Mouse (Mus musculus) kidney, embryonic 15.5 days (tissue): ENCODE results near the gene Rrp9. TPM values are rescaled to one million over a fixed set of nuclear protein-coding genes. Genes with fewer than 3 reads are reported as not detected.

Source experiments
- ATAC-seq: fragments of 200-750 bp; cut with Nextera tagmentation; replicated peaks from 2 replicates; pipeline ENCODE4 v1.8.0; 2017; ENCODE audit warnings: moderate TSS enrichment; ENCODE audit not compliant: low FRiP score
- H3K27ac ChIP-seq: fragments of 300-500 bp; sonication (generic); 2 replicates; pipeline ENCODE4 v1.5.1; 2015; ENCODE audit warnings: mild to moderate bottlenecking, inconsistent platforms
- H3K27me3 ChIP-seq: fragments of 300-500 bp; sonication (generic); 2 replicates; pipeline ENCODE4 v1.6.1; 2015; ENCODE audit warnings: inconsistent platforms
- H3K36me3 ChIP-seq: fragments of 300-500 bp; sonication (generic); 2 replicates; pipeline ENCODE4 v1.6.1; 2015; ENCODE audit warnings: inconsistent platforms
- H3K4me1 ChIP-seq: fragments of 300-500 bp; sonication (generic); 2 replicates; pipeline ENCODE4 v1.6.1; 2015; ENCODE audit warnings: inconsistent platforms
- H3K4me2 ChIP-seq: fragments of 300-500 bp; sonication (generic); 2 replicates; pipeline ENCODE4 v1.6.1; 2015; ENCODE audit warnings: moderate library complexity, mild to moderate bottlenecking, inconsistent platforms
- H3K4me3 ChIP-seq: fragments of 300-500 bp; sonication (generic); replicated peaks from 2 replicates; pipeline ENCODE4 v1.5.1; 2015; ENCODE audit warnings: mild to moderate bottlenecking, inconsistent platforms
- H3K9ac ChIP-seq: fragments of 300-500 bp; sonication (generic); 2 replicates; pipeline ENCODE4 v1.6.1; 2015; ENCODE audit warnings: mild to moderate bottlenecking, inconsistent platforms
- H3K9me3 ChIP-seq: fragments of 300-500 bp; sonication (generic); replicated peaks from 2 replicates; pipeline ENCODE4 v1.6.1; 2016; ENCODE audit warnings: inconsistent platforms
- WGBS: fragments of 180-500 bp; shearing (Covaris S2); methylation state at CpG from one replicate; pipeline ENCODE4 v1.1.7; 2015; ENCODE audit warnings: mixed read lengths; 5-methylcytosine and 5-hydroxymethylcytosine counted together
- polyA plus RNA-seq: library from polyadenylated mRNA; unstranded; fragments of >200 nt; fragmentation: Nextera tagmentation; extraction: Ambion mirVana; gene quantifications from 2 replicates; pipeline ENCODE4 v1.2.1, GENCODE M21; 2015

The Rrp9 gene
- polyA plus RNA-seq, 1 experiment from 2014 or later: 54.3 TPM

- H3K27me3 ChIP-seq: no peaks in the 10 kb centered on the region
- H3K9ac ChIP-seq: peak overlapping the region; percentile 17; the same call in 1 of the 2 replicates
- WGBS: 4% methylated on average over 9 of the region's 9 CpGs
- H3K36me3 ChIP-seq: no peaks in the 10 kb centered on the region
- no peak for ATAC-seq
- H3K9me3 ChIP-seq: no peaks in the 10 kb centered on the region
- H3K4me2 ChIP-seq: peak overlapping the region; percentile 35
- H3K4me1 ChIP-seq: peaks cover 92% of the 10 kb centered on the region
- peak overlapping the region; percentile 14; the same call in 1 of the 2 replicates for H3K4me3 ChIP-seq
- peak overlapping the region; percentile 83 for H3K27ac ChIP-seq
Measured at GRCm38 (mm10) chr9:106450661-106451060, 25.1 kb upstream of the Rrp9 start.

GRCm38 (mm10) chr9:106451298-106451697 is 24.5 kb upstream of the Rrp9 start:
- H3K9me3 ChIP-seq: no peaks in the 10 kb centered on the region
- peak overlapping the region; percentile 83 for H3K27ac ChIP-seq
- no peak overlapping the region for H3K9ac ChIP-seq
- H3K27me3 ChIP-seq: no peaks in the 10 kb centered on the region
- H3K4me2 ChIP-seq: peak overlapping the region; percentile 35
- no peaks in the 10 kb centered on the region for H3K36me3 ChIP-seq
- H3K4me1 ChIP-seq: peaks cover 92% of the 10 kb centered on the region
- ATAC-seq: no peak
- 68% methylated on average over 11 of the region's 11 CpGs for WGBS
- H3K4me3 ChIP-seq: no peak overlapping the region

GRCm38 (mm10) chr9:106451899-106452298 is 23.9 kb upstream of the Rrp9 start:
- Histone ChIP-seq H3K4me3 (peak overlapping the region; percentile 82; the same call in 1 of the 2 replicates), H3K4me1 (peaks cover 92% of the 10 kb centered on the region), H3K27ac (0 out of 2 replicates have a peak overlapping the region, but pooled peaks have one; percentile 98), H3K9me3 (no peaks in the 10 kb centered on the region), H3K36me3 (no peaks in the 10 kb centered on the region), H3K9ac (no peak overlapping the region), H3K27me3 (no peaks in the 10 kb centered on the region), H3K4me2 (0 out of 2 replicates have a peak overlapping the region, but pooled peaks have one; percentile 35)
- ATAC-seq: no peak
- WGBS: 41% methylated on average over 2 of the region's 2 CpGs

- H3K9ac ChIP-seq: 0 out of 2 replicates have a peak overlapping the region, but pooled peaks have one; percentile 85
- peak overlapping the region; percentile 82 for H3K4me3 ChIP-seq
- H3K36me3 ChIP-seq: no peaks in the 10 kb centered on the region
- peak overlapping the region; percentile 98 for H3K27ac ChIP-seq
- no peak for ATAC-seq
- H3K4me1 ChIP-seq: peaks cover 92% of the 10 kb centered on the region
- 30% methylated on average over 6 of the region's 6 CpGs for WGBS
- peak overlapping the region; percentile 97 for H3K4me2 ChIP-seq
- H3K9me3 ChIP-seq: no peaks in the 10 kb centered on the region
- no peaks in the 10 kb centered on the region for H3K27me3 ChIP-seq
Measured at GRCm38 (mm10) chr9:106452351-106452750, 23.4 kb upstream of the Rrp9 start.

GRCm38 (mm10) chr9:106452821-106453220 is 22.9 kb upstream of the Rrp9 start:
- Histone ChIP-seq H3K27ac (peak overlapping the region; percentile 98), H3K9ac (peak overlapping the region; percentile 85), H3K27me3 (no peaks in the 10 kb centered on the region), H3K4me1 (peaks cover 93% of the 10 kb centered on the region), H3K9me3 (no peaks in the 10 kb centered on the region), H3K4me2 (peak overlapping the region; percentile 97), H3K4me3 (peak overlapping the region; percentile 82), H3K36me3 (no peaks in the 10 kb centered on the region)
- ATAC-seq: peak; percentile 1
- 0% methylated on average over 7 of the region's 7 CpGs for WGBS

GRCm38 (mm10) chr9:106453271-106454070 is 22.3 kb upstream of the Rrp9 start, which contains the start of gene Pcbp4:
Pcbp4 (plus strand) TSS chr9:106453291.
- peak within 1 kb of the TSS; percentile 98 for H3K27ac ChIP-seq
- no peaks in the 10 kb centered on the region for H3K36me3 ChIP-seq
- peak within 1 kb of the TSS; percentile 82 for H3K4me3 ChIP-seq
- peak within 1 kb of the TSS; percentile 85 for H3K9ac ChIP-seq
- no peaks in the 10 kb centered on the region for H3K9me3 ChIP-seq
- peaks cover 92% of the 10 kb centered on the region for H3K4me1 ChIP-seq
- peak; percentile 63 for ATAC-seq
- H3K4me2 ChIP-seq: peak within 1 kb of the TSS; percentile 97
- H3K27me3 ChIP-seq: no peaks in the 10 kb centered on the region
- under 1% methylated on average over 43 of the region's 74 CpGs for WGBS

- H3K4me3 ChIP-seq: peak overlapping the region; percentile 82
- H3K4me1 ChIP-seq: peaks cover 92% of the 10 kb centered on the region
- no peaks in the 10 kb centered on the region for H3K36me3 ChIP-seq
- ATAC-seq: 0 out of 2 replicates have a peak, but pooled peaks have one; percentile 3
- under 1% methylated on average over 19 of the region's 20 CpGs for WGBS
- peak overlapping the region; percentile 97 for H3K4me2 ChIP-seq
- H3K27me3 ChIP-seq: no peaks in the 10 kb centered on the region
- H3K9me3 ChIP-seq: no peaks in the 10 kb centered on the region
- H3K9ac ChIP-seq: peak overlapping the region; percentile 85
- peak overlapping the region; percentile 98 for H3K27ac ChIP-seq
Measured at GRCm38 (mm10) chr9:106454071-106454761, 21.5 kb upstream of the Rrp9 start.

GRCm38 (mm10) chr9:106454888-106455681 is 20.7 kb upstream of the Rrp9 start:
- no peaks in the 10 kb centered on the region for H3K27me3 ChIP-seq
- peak overlapping the region; percentile 98 for H3K27ac ChIP-seq
- peak overlapping the region; percentile 82 for H3K4me3 ChIP-seq
- peak overlapping the region; percentile 97 for H3K4me2 ChIP-seq
- peak overlapping the region; percentile 85 for H3K9ac ChIP-seq
- 5% methylated on average over 17 of the region's 17 CpGs for WGBS
- H3K36me3 ChIP-seq: peaks cover 4% of the 10 kb centered on the region
- peaks cover 92% of the 10 kb centered on the region for H3K4me1 ChIP-seq
- peak; percentile 19 for ATAC-seq
- no peaks in the 10 kb centered on the region for H3K9me3 ChIP-seq

- peak; percentile 10; the same call in 1 of the 2 replicates for ATAC-seq
- Histone ChIP-seq H3K9ac (peak overlapping the region; percentile 35), H3K4me3 (peak overlapping the region; percentile 82), H3K4me1 (peaks cover 88% of the 10 kb centered on the region), H3K36me3 (peaks cover 17% of the 10 kb centered on the region), H3K4me2 (peak overlapping the region; percentile 97), H3K27me3 (no peaks in the 10 kb centered on the region), H3K9me3 (no peaks in the 10 kb centered on the region), H3K27ac (peak overlapping the region; percentile 98)
- 32% methylated on average over 15 of the region's 15 CpGs for WGBS
Measured at GRCm38 (mm10) chr9:106456325-106457162, 19.2 kb upstream of the Rrp9 start.

GRCm38 (mm10) chr9:106457163-106457559 is 18.6 kb upstream of the Rrp9 start:
- WGBS: 43% methylated on average over 9 of the region's 9 CpGs
- Histone ChIP-seq H3K9me3 (no peaks in the 10 kb centered on the region), H3K4me2 (peak overlapping the region; percentile 97), H3K4me1 (peaks cover 83% of the 10 kb centered on the region), H3K27ac (peak overlapping the region; percentile 98), H3K36me3 (peaks cover 23% of the 10 kb centered on the region), H3K27me3 (no peaks in the 10 kb centered on the region), H3K4me3 (peak overlapping the region; percentile 82), H3K9ac (peak overlapping the region; percentile 35; the same call in 1 of the 2 replicates)
- ATAC-seq: no peak

GRCm38 (mm10) chr9:106457920-106458319 is 17.8 kb upstream of the Rrp9 start:
- peaks cover 77% of the 10 kb centered on the region for H3K4me1 ChIP-seq
- no peak for ATAC-seq

More at GRCm38 (mm10) chr9:106457920-106458319, 17.8 kb upstream of the Rrp9 start:
- Histone ChIP-seq H3K36me3 (peaks cover 29% of the 10 kb centered on the region), H3K9me3 (no peaks in the 10 kb centered on the region), H3K9ac (no peak overlapping the region), H3K4me3 (no peak overlapping the region), H3K27me3 (no peaks in the 10 kb centered on the region), H3K4me2 (no peak overlapping the region), H3K27ac (no peak overlapping the region)
- 68% methylated on average over 5 of the region's 5 CpGs for WGBS
